Mouse (Mus musculus) heart, postnatal 10 days (tissue): ENCODE results near the gene Ing3. TPM values are rescaled to one million over a fixed set of nuclear protein-coding genes. Genes with fewer than 3 reads are reported as not detected.
A peak's percentile ranks its signal among the peaks of the same experiment; 100 is the strongest.

Experiments
- DNase-seq, 2 experiments: peaks; one replicate each; pipeline ENCODE4 v3.0.0; 2021
- intact Hi-C: fragments of 180-260 bp; cut with DNase I; formaldehyde crosslinking; loops from one replicate; pipeline ENCODE4 v1.15.1; 2025
- total RNA-seq, 2 experiments: library from RNA; stranded (reverse); gene quantifications; 2 replicates each; pipeline ENCODE4 v1.2.3; 2021

Gene Ing3
- total RNA-seq, 2 experiments from 2014 or later = 19.2 TPM

- no peak for DNase-seq
- intact Hi-C loops = no loop called here
These were observed 41.1 kb downstream of the Ing3 start for GRCm38 (mm10) chr6:21990181-21991135.

GRCm38 (mm10) chr6:21991151-21991550 is 41.8 kb downstream of the Ing3 start:
- DNase-seq = no peak
- intact Hi-C loops = no loop called here

DNA sequence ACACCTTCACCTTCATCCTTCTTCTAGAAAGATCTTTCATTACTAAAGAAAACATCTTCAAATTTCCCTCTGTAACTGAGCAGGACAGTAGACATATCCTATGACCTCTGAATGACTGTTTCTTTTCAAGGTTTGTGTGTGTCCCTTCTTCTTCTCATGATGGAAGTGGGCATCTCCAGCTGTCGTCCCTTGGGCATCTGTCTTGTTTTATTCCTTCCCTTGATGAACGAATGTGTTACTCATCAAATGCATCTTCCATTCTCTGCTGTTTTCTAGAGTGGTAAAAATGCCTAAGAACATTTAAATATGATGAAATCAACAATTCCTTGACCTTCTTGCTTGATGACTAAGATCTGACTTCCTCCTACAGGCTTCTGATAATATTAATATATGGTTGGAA is 43.7 kb downstream of the Ing3 start:
- no peak for DNase-seq
- intact Hi-C loops = no loop called here

DNA sequence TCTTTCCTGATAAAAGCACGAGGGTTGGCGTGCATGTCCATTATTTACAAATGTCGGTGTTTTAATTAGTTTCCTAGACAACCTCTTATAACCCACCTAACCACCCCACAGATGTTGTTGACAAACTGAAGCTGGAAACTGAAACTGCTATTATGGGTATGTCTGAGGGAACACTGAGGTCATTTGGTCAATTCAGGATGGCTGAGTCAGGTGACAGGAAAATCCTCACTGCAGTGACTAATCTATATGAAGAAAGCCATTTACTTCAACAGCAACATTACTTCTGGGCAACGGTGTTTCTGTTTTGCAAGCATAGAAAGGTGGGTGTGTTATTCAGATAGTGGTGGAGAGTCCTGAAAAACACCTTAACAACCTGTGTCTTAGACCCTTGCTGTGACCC is 48.8 kb downstream of the Ing3 start:
- intact Hi-C loops = no loop called here
- DNase-seq = no peak

- intact Hi-C loops = no loop called here
- peak in 1 of 2 experiments; percentile 41 for DNase-seq
These were observed 49.7 kb downstream of the Ing3 start for GRCm38 (mm10) chr6:21999025-21999424.

- intact Hi-C loops = loop anchor here (2.0 kb wide), 1 partner anchor 49 kb away; no protein-coding TSS in a partner anchor
These were observed 50.7 kb downstream of the Ing3 start for GRCm38 (mm10) chr6:22000086-22000485.

DNA sequence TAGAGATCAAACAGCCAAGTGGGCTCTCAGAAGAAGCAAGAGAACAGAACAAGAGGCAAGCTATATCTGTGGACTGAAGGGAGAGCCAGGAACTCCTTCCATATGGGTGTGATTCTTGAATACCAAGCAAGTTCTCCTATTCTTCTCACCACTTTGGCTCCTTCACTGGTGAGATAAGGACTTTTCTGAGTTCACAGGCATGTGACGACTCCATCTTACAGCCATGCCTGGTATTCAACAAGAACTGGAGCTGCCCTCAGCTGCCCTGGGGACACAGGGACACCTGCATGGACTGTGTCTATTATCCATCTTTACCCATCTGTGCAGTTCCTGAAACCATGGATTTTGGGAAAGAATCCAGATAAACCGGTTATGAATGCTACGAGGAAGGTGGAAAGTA is 51.5 kb downstream of the Ing3 start:
- intact Hi-C loops = loop anchor here (2.0 kb wide), 1 partner anchor 48 kb away; no protein-coding TSS in a partner anchor
- DNase-seq = no peak

More at GRCm38 (mm10) chr6:22000086-22000485, 50.7 kb downstream of the Ing3 start:
- DNase-seq = no peak

- DNase-seq = peak; percentile 78 to 85
- intact Hi-C loops = loop anchor here (2.0 kb wide), 1 partner anchor 47 kb away; no protein-coding TSS in a partner anchor
These were observed 52.0 kb downstream of the Ing3 start for GRCm38 (mm10) chr6:22001284-22001916.

DNA sequence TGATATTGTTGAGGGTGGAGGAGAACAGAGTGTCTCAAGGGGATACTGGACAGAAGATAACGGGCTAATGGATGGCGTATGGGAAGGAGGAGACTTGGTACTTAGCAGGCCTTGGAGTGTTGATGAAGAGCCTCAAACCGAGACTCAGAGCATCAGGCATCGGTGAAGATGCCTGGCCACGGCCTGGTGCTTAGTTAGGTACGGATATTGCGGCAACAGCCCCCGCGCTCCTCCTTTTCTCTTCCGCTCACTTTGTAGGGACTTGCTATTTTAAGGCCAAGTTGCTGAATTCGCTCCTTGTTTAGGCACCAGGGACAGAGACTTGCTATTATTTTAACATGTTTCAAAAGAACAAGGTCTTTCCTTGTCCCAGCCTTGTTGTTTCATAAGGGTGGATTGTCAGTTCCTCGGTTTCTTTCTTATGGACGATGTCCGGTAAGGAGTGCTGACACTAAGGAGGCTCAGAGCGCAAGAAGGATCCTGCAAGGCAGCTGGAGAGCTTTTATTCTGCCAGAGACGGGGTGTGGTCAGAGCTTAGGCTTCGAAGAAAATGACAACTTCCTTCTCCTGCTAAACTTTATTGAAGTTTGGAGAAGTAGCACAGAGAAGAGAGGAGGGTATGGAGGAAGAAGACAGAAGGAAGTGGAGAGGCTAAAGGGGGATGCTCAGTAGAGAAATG is 53.3 kb downstream of the Ing3 start:
- intact Hi-C loops = no loop called here
- peak; percentile 68 to 76 for DNase-seq

- peak; percentile 78 to 81 for DNase-seq
- intact Hi-C loops = no loop called here
These were observed 53.8 kb downstream of the Ing3 start for GRCm38 (mm10) chr6:22003200-22003587.

GRCm38 (mm10) chr6:22003959-22004543 is 54.7 kb downstream of the Ing3 start:
- no peak for DNase-seq
- intact Hi-C loops = no loop called here

GRCm38 (mm10) chr6:22008346-22008745 is 59.0 kb downstream of the Ing3 start:
- intact Hi-C loops = no loop called here
- no peak for DNase-seq

DNA sequence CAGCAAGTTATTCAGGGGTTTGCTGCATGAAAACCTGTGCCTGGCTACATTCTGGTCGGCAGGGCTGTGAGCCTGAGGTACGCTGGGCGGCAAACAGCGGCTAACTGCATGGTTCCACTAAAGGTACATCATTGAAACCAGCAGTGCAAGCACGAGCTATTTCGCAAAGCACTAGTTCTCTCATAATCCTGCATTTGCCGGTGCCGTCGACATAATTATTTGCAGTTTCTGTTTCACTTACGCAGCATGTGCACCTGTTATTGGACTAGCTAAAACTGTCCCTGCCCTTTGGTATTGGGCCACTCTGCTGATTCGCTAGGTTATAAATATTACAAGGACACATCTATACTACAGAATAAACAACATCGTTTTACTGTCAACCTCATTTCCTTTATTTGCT is 60.9 kb downstream of the Ing3 start:
- intact Hi-C loops = no loop called here
- DNase-seq = no peak

GRCm38 (mm10) chr6:22010761-22011281 is 61.5 kb downstream of the Ing3 start:
- no peak for DNase-seq
- intact Hi-C loops = no loop called here

- intact Hi-C loops = no loop called here
- DNase-seq = no peak
These were observed 62.2 kb downstream of the Ing3 start for GRCm38 (mm10) chr6:22011546-22011945.

- intact Hi-C loops = no loop called here
- DNase-seq = no peak
These were observed 62.7 kb downstream of the Ing3 start for GRCm38 (mm10) chr6:22012099-22012498.

- intact Hi-C loops = no loop called here
- no peak for DNase-seq
These were observed 63.1 kb downstream of the Ing3 start for GRCm38 (mm10) chr6:22012501-22012900.

GRCm38 (mm10) chr6:22013394-22013793 is 64.0 kb downstream of the Ing3 start:
- DNase-seq = no peak
- intact Hi-C loops = no loop called here

DNA sequence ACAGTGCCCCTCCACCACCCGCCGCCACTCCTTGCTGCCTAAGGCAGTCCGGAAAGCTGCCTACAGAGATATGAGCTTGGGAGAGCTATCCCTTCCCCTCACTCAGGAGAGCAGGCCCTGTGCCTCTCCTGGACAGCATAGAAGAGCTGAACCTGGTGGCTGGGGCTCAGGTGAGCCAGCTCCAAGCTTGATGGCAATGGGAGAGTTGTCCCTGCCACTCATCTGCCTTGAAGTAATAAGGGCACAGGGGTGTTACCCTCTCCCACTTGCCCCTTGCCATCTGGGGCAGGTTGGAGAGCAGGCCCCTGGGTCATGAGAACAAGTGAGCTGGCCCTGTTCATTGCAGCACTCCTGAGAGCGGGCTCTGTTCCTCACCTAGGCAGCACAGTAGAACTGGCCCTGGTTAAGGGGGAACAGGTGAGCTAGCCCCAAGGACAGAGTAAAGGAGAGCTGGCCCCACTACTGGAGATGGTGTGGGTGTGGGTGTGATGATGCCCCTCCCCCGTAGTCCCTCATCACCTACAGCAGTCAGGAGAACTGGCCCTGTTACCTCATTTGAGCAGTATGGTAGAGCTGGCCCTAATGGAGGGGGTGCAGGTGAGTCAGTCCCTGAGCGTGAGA is 65.0 kb downstream of the Ing3 start:
- DNase-seq = no peak

DNA sequence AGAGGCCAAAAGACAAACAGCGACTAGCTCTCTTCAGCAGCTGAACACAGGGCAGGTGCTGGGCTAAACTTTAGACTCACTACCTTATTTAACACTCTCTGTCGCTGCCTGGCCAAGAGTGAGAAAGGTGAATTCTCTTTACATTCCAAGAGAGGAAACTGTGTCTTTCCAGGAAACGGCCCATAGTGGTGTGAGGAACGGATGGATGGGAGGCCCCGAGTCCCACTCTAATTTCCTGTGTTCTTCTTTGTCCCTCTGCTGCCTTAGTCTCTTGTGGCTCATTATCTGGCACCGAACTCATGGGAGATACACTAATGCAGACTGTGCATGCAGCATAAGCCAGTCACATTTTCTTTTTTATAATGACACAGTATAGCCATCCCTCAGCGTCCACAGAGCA is 68.3 kb downstream of the Ing3 start:
- intact Hi-C loops = loop anchor here (2.0 kb wide), 1 partner anchor 31 kb away; no protein-coding TSS in a partner anchor
- no peak for DNase-seq

More for the DNA sequence above, 65.0 kb downstream of the Ing3 start:
- intact Hi-C loops = no loop called here
